Mouse (Mus musculus): ENCODE data around the gene Pdlim7. TPM values are rescaled to one million over a fixed set of nuclear protein-coding genes. Genes with fewer than 3 reads are reported as not detected.

Gene Pdlim7
- polyA plus RNA-seq, 1 experiment from 2014 or later = 155 TPM

- Histone ChIP-seq H3K9me3 (ENCODE audit: control insufficient read depth, low read length) (no peaks in the 10 kb centered on the region), H3K9ac (ENCODE audit: low read length) (no peak overlapping the region), H3K36me3 (ENCODE audit: control insufficient read depth, insufficient read depth, low read length) (peaks cover 29% of the 10 kb centered on the region), H3K4me2 (ENCODE audit: low read depth, severe bottlenecking) (no peak overlapping the region), H3K27ac (replicated peaks; ENCODE audit: low read depth, low read length) (no peak overlapping the region), H3K27me3 (ENCODE audit: control insufficient read depth, insufficient read depth, low read length) (no peaks in the 10 kb centered on the region), H3K4me3 (ENCODE audit: low read depth, low read length) (no peak overlapping the region), H3K4me1 (ENCODE audit: control insufficient read depth, insufficient read depth, low read length) (peaks cover 4% of the 10 kb centered on the region; the same call in 1 of the 2 replicates)
- DNase-seq (ENCODE audit: low spot score) (no peak), ATAC-seq (ENCODE audit: insufficient number of reproducible peaks, low FRiP score, low TSS enrichment, low read depth) (no peak)
- WGBS = 89% methylated on average over 2 of the region's 2 CpGs
Observed at GRCm38 (mm10) chr13:55540933-55541332, 27.5 kb upstream of the Pdlim7 start.

- Histone ChIP-seq H3K36me3 (ENCODE audit: control insufficient read depth, insufficient read depth, low read length) (peaks cover 24% of the 10 kb centered on the region), H3K4me1 (ENCODE audit: control insufficient read depth, insufficient read depth, low read length) (peaks cover 9% of the 10 kb centered on the region; the same call in 1 of the 2 replicates), H3K27me3 (ENCODE audit: control insufficient read depth, insufficient read depth, low read length) (no peaks in the 10 kb centered on the region), H3K27ac (replicated peaks; ENCODE audit: low read depth, low read length) (no peak within 1 kb of the TSS), H3K4me3 (ENCODE audit: low read depth, low read length) (peak within 1 kb of the TSS; percentile 92), H3K9ac (ENCODE audit: low read length) (peak within 1 kb of the TSS; percentile 79), H3K4me2 (ENCODE audit: low read depth, severe bottlenecking) (peak within 1 kb of the TSS; percentile 95), H3K9me3 (ENCODE audit: control insufficient read depth, low read length) (no peaks in the 10 kb centered on the region)
- ATAC-seq (ENCODE audit: insufficient number of reproducible peaks, low FRiP score, low TSS enrichment, low read depth) = peak; percentile 95
- DNase-seq (ENCODE audit: low spot score) = peak; percentile 99
- under 1% methylated on average over 70 of the region's 70 CpGs for WGBS
Observed at GRCm38 (mm10) chr13:55536194-55537175, 23.0 kb upstream of the Pdlim7 start, which contains the start of gene Ddx41. Gene Ddx41 (minus strand): TSS chr13:55536658.

GRCm38 (mm10) chr13:55535796-55536193 lies 22.3 kb upstream of the Pdlim7 start:
- 19% methylated on average over 17 of the region's 17 CpGs for WGBS
- ATAC-seq (ENCODE audit: insufficient number of reproducible peaks, low FRiP score, low TSS enrichment, low read depth) (0 out of 2 replicates have a peak, but pooled peaks have one; percentile 10), DNase-seq (ENCODE audit: low spot score) (peak; percentile 26)
- Histone ChIP-seq H3K4me3 (ENCODE audit: low read depth, low read length) (peak overlapping the region; percentile 92), H3K4me2 (ENCODE audit: low read depth, severe bottlenecking) (peak overlapping the region; percentile 95), H3K9ac (ENCODE audit: low read length) (peak overlapping the region; percentile 79), H3K9me3 (ENCODE audit: control insufficient read depth, low read length) (no peaks in the 10 kb centered on the region), H3K36me3 (ENCODE audit: control insufficient read depth, insufficient read depth, low read length) (peaks cover 23% of the 10 kb centered on the region), H3K4me1 (ENCODE audit: control insufficient read depth, insufficient read depth, low read length) (peaks cover 9% of the 10 kb centered on the region; the same call in 1 of the 2 replicates), H3K27ac (replicated peaks; ENCODE audit: low read depth, low read length) (no peak overlapping the region), H3K27me3 (ENCODE audit: control insufficient read depth, insufficient read depth, low read length) (no peaks in the 10 kb centered on the region)

DNA sequence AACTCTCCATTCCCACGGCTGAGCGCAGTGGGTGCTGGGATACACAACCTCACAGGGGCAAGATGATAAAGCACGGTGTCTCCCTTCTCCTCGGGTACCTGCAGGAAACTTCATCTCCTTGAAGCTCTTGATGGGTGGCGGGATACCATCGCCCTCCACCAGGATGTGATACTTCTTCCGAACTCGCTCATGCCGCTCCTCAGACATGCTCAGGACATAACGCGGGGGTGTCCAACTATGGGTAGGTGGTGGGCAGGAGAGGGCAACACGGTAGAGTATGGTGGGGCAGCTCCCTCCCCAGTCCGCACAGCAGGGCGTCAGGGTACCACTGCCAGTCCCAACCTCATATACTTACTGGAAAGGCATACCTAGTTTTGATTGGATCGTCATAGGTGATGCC lies 21.7 kb upstream of the Pdlim7 start:
- no peak for DNase-seq (ENCODE audit: low spot score)
- Histone ChIP-seq H3K4me1 (ENCODE audit: control insufficient read depth, insufficient read depth, low read length) (peaks cover 9% of the 10 kb centered on the region; the same call in 1 of the 2 replicates), H3K27me3 (ENCODE audit: control insufficient read depth, insufficient read depth, low read length) (no peaks in the 10 kb centered on the region), H3K27ac (replicated peaks; ENCODE audit: low read depth, low read length) (no peak overlapping the region), H3K4me3 (ENCODE audit: low read depth, low read length) (peak overlapping the region; percentile 92), H3K4me2 (ENCODE audit: low read depth, severe bottlenecking) (peak overlapping the region; percentile 95), H3K9ac (ENCODE audit: low read length) (no peak overlapping the region; the same call in 1 of the 2 replicates), H3K36me3 (ENCODE audit: control insufficient read depth, insufficient read depth, low read length) (peaks cover 28% of the 10 kb centered on the region), H3K9me3 (ENCODE audit: control insufficient read depth, low read length) (no peaks in the 10 kb centered on the region)
- no peak for ATAC-seq (ENCODE audit: insufficient number of reproducible peaks, low FRiP score, low TSS enrichment, low read depth)
- WGBS = 95% methylated on average over 15 of the region's 15 CpGs

- no peak within 1 kb of the TSS for H3K27ac ChIP-seq (replicated peaks; ENCODE audit: low read depth, low read length)
- DNase-seq (ENCODE audit: low spot score) = no peak
- no peak within 1 kb of the TSS for H3K9ac ChIP-seq (ENCODE audit: low read length)
- no peak within 1 kb of the TSS for H3K4me2 ChIP-seq (ENCODE audit: low read depth, severe bottlenecking)
- H3K27me3 ChIP-seq (ENCODE audit: control insufficient read depth, insufficient read depth, low read length) = no peaks in the 10 kb centered on the region
- no peaks in the 10 kb centered on the region for H3K4me1 ChIP-seq (ENCODE audit: control insufficient read depth, insufficient read depth, low read length)
- peaks cover 25% of the 10 kb centered on the region for H3K36me3 ChIP-seq (ENCODE audit: control insufficient read depth, insufficient read depth, low read length)
- no peak for ATAC-seq (ENCODE audit: insufficient number of reproducible peaks, low FRiP score, low TSS enrichment, low read depth)
- no peaks in the 10 kb centered on the region for H3K9me3 ChIP-seq (ENCODE audit: control insufficient read depth, low read length)
- WGBS = 83% methylated on average over 8 of the region's 8 CpGs
- no peak within 1 kb of the TSS for H3K4me3 ChIP-seq (ENCODE audit: low read depth, low read length)
Observed at GRCm38 (mm10) chr13:55529198-55529915, 15.9 kb upstream of the Pdlim7 start, which contains the start of gene Dok3. Gene Dok3 (minus strand): TSS chr13:55529296.

- Histone ChIP-seq H3K4me3 (ENCODE audit: low read depth, low read length) (no peak overlapping the region), H3K4me2 (ENCODE audit: low read depth, severe bottlenecking) (no peak overlapping the region), H3K9me3 (ENCODE audit: control insufficient read depth, low read length) (no peaks in the 10 kb centered on the region), H3K27ac (replicated peaks; ENCODE audit: low read depth, low read length) (no peak overlapping the region), H3K9ac (ENCODE audit: low read length) (no peak overlapping the region), H3K27me3 (ENCODE audit: control insufficient read depth, insufficient read depth, low read length) (no peaks in the 10 kb centered on the region), H3K36me3 (ENCODE audit: control insufficient read depth, insufficient read depth, low read length) (peaks cover 19% of the 10 kb centered on the region), H3K4me1 (ENCODE audit: control insufficient read depth, insufficient read depth, low read length) (peaks cover 3% of the 10 kb centered on the region)
- WGBS = 78% methylated on average over 18 of the region's 18 CpGs
- ATAC-seq (ENCODE audit: insufficient number of reproducible peaks, low FRiP score, low TSS enrichment, low read depth) (no peak), DNase-seq (ENCODE audit: low spot score) (no peak)
Observed at GRCm38 (mm10) chr13:55527834-55528772, 14.6 kb upstream of the Pdlim7 start.

DNA sequence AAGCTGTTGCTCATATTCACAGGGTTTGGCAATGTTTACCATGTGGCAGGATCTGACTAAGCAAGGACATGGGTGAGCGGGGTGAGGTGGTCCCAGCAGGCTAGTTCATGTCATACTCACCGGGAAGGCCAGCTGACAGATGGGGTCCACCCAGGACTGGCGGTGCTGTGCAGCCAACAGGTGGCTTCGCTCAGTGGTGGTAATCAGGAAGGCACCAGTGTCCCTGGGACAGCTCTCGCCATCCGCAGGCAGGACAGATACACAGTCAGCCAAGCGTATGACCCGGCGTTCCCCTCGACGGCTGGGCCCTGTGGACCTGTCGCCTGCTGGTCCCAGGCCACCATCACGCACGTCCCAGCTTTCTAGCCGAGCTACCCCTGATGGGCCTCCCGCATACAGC lies 13.7 kb upstream of the Pdlim7 start:
- Histone ChIP-seq H3K36me3 (ENCODE audit: control insufficient read depth, insufficient read depth, low read length) (peaks cover 15% of the 10 kb centered on the region), H3K4me3 (ENCODE audit: low read depth, low read length) (no peak overlapping the region), H3K27me3 (ENCODE audit: control insufficient read depth, insufficient read depth, low read length) (no peaks in the 10 kb centered on the region), H3K4me2 (ENCODE audit: low read depth, severe bottlenecking) (no peak overlapping the region), H3K9me3 (ENCODE audit: control insufficient read depth, low read length) (no peaks in the 10 kb centered on the region), H3K9ac (ENCODE audit: low read length) (no peak overlapping the region), H3K4me1 (ENCODE audit: control insufficient read depth, insufficient read depth, low read length) (peaks cover 5% of the 10 kb centered on the region), H3K27ac (replicated peaks; ENCODE audit: low read depth, low read length) (no peak overlapping the region)
- WGBS = 89% methylated on average over 16 of the region's 16 CpGs
- ATAC-seq (ENCODE audit: insufficient number of reproducible peaks, low FRiP score, low TSS enrichment, low read depth) = no peak
- DNase-seq (ENCODE audit: low spot score) = no peak

All from limb, embryonic 11.5 days (tissue).